Mouse (Mus musculus): ENCODE data around the gene Paf1. TPM values are rescaled to one million over a fixed set of nuclear protein-coding genes. Genes with fewer than 3 reads are reported as not detected.

The Paf1 gene
- polyA plus RNA-seq, 1 experiment from 2014 or later: 60.2 TPM

- H3K27ac ChIP-seq: peak overlapping the region; percentile 72
- 5% methylated on average over 22 of the region's 22 CpGs for WGBS
- H3K9ac ChIP-seq (ENCODE audit: low read depth, low read length): peak overlapping the region; percentile 90
- no peaks in the 10 kb centered on the region for H3K9me3 ChIP-seq (replicated peaks; ENCODE audit: low read length)
- ATAC-seq (replicated peaks; ENCODE audit: low FRiP score, low read depth) (no peak), DNase-seq (ENCODE audit: low spot score) (no peak)
- peak overlapping the region; percentile 82 for H3K4me3 ChIP-seq (replicated peaks; ENCODE audit: low read depth, low read length)
- TF ChIP-seq CTCF (IDR thresholded peaks at IDR 0.05; ENCODE audit: low read depth): no peak
- H3K4me1 ChIP-seq (replicated peaks; ENCODE audit: insufficient read depth, low read length): 0 out of 2 replicates have a peak, but pooled peaks cover 6% of the 10 kb centered on the region
- peak overlapping the region; percentile 95 for H3K4me2 ChIP-seq (ENCODE audit: low read length)
- H3K36me3 ChIP-seq (ENCODE audit: insufficient read depth, low read length): peaks cover 29% of the 10 kb centered on the region; the same call in 1 of the 2 replicates
- no peaks in the 10 kb centered on the region for H3K27me3 ChIP-seq (ENCODE audit: insufficient read depth, low read length)
Measured at GRCm38 (mm10) chr7:28393272-28393951, 661 bp downstream of the Paf1 start.

- ATAC-seq (replicated peaks; ENCODE audit: low FRiP score, low read depth) (no peak), DNase-seq (ENCODE audit: low spot score) (no peak)
- Histone ChIP-seq H3K4me2 (ENCODE audit: low read length) (no peak overlapping the region), H3K4me3 (replicated peaks; ENCODE audit: low read depth, low read length) (no peak overlapping the region), H3K36me3 (ENCODE audit: insufficient read depth, low read length) (peaks cover 36% of the 10 kb centered on the region), H3K9ac (ENCODE audit: low read depth, low read length) (no peak overlapping the region), H3K27me3 (ENCODE audit: insufficient read depth, low read length) (no peaks in the 10 kb centered on the region), H3K9me3 (replicated peaks; ENCODE audit: low read length) (no peaks in the 10 kb centered on the region), H3K27ac (no peak overlapping the region), H3K4me1 (replicated peaks; ENCODE audit: insufficient read depth, low read length) (0 out of 2 replicates have a peak, but pooled peaks cover 6% of the 10 kb centered on the region)
- TF ChIP-seq CTCF (IDR thresholded peaks at IDR 0.05; ENCODE audit: low read depth): no peak
- WGBS: 98% methylated on average over 4 of the region's 4 CpGs
Measured at GRCm38 (mm10) chr7:28395425-28395824, 2.7 kb downstream of the Paf1 start.

GRCm38 (mm10) chr7:28398000-28398399 lies 5.2 kb downstream of the Paf1 start:
- ATAC-seq (replicated peaks; ENCODE audit: low FRiP score, low read depth) (no peak), DNase-seq (ENCODE audit: low spot score) (peak; percentile 71)
- peak; percentile 60 for TF ChIP-seq CTCF (IDR thresholded peaks at IDR 0.05; ENCODE audit: low read depth)
- Histone ChIP-seq H3K4me2 (ENCODE audit: low read length) (no peak overlapping the region), H3K9ac (ENCODE audit: low read depth, low read length) (no peak overlapping the region), H3K4me3 (replicated peaks; ENCODE audit: low read depth, low read length) (no peak overlapping the region), H3K9me3 (replicated peaks; ENCODE audit: low read length) (no peaks in the 10 kb centered on the region), H3K36me3 (ENCODE audit: insufficient read depth, low read length) (peaks cover 59% of the 10 kb centered on the region), H3K4me1 (replicated peaks; ENCODE audit: insufficient read depth, low read length) (no peaks in the 10 kb centered on the region), H3K27me3 (ENCODE audit: insufficient read depth, low read length) (no peaks in the 10 kb centered on the region), H3K27ac (no peak overlapping the region)
- WGBS: 62% methylated on average over 3 of the region's 3 CpGs

GRCm38 (mm10) chr7:28398696-28399340 lies 6.1 kb downstream of the Paf1 start:
- Histone ChIP-seq H3K9ac (ENCODE audit: low read depth, low read length) (no peak overlapping the region), H3K27ac (no peak overlapping the region), H3K4me3 (replicated peaks; ENCODE audit: low read depth, low read length) (no peak overlapping the region), H3K36me3 (ENCODE audit: insufficient read depth, low read length) (peaks cover 67% of the 10 kb centered on the region), H3K27me3 (ENCODE audit: insufficient read depth, low read length) (no peaks in the 10 kb centered on the region), H3K9me3 (replicated peaks; ENCODE audit: low read length) (no peaks in the 10 kb centered on the region), H3K4me2 (ENCODE audit: low read length) (no peak overlapping the region), H3K4me1 (replicated peaks; ENCODE audit: insufficient read depth, low read length) (no peaks in the 10 kb centered on the region)
- DNase-seq (ENCODE audit: low spot score) (no peak), ATAC-seq (replicated peaks; ENCODE audit: low FRiP score, low read depth) (no peak)
- WGBS: 88% methylated on average over 10 of the region's 10 CpGs
- no peak for TF ChIP-seq CTCF (IDR thresholded peaks at IDR 0.05; ENCODE audit: low read depth)

- Histone ChIP-seq H3K4me1 (replicated peaks; ENCODE audit: insufficient read depth, low read length) (no peaks in the 10 kb centered on the region), H3K27ac (no peak overlapping the region), H3K4me2 (ENCODE audit: low read length) (no peak overlapping the region), H3K36me3 (ENCODE audit: insufficient read depth, low read length) (peaks cover 76% of the 10 kb centered on the region), H3K9ac (ENCODE audit: low read depth, low read length) (no peak overlapping the region), H3K27me3 (ENCODE audit: insufficient read depth, low read length) (no peaks in the 10 kb centered on the region), H3K9me3 (replicated peaks; ENCODE audit: low read length) (no peaks in the 10 kb centered on the region), H3K4me3 (replicated peaks; ENCODE audit: low read depth, low read length) (no peak overlapping the region)
- WGBS: 100% methylated on average over 1 of the region's 1 CpGs
- DNase-seq (ENCODE audit: low spot score) (no peak), ATAC-seq (replicated peaks; ENCODE audit: low FRiP score, low read depth) (no peak)
- no peak for TF ChIP-seq CTCF (IDR thresholded peaks at IDR 0.05; ENCODE audit: low read depth)
Measured at GRCm38 (mm10) chr7:28401030-28401429, 8.3 kb downstream of the Paf1 start.

- H3K9ac ChIP-seq (ENCODE audit: low read depth, low read length): no peak overlapping the region
- H3K27ac ChIP-seq: no peak overlapping the region
- WGBS: 83% methylated on average over 3 of the region's 3 CpGs
- H3K9me3 ChIP-seq (replicated peaks; ENCODE audit: low read length): no peaks in the 10 kb centered on the region
- ATAC-seq (replicated peaks; ENCODE audit: low FRiP score, low read depth): no peak
- H3K36me3 ChIP-seq (ENCODE audit: insufficient read depth, low read length): peaks cover 75% of the 10 kb centered on the region
- no peak overlapping the region for H3K4me2 ChIP-seq (ENCODE audit: low read length)
- H3K27me3 ChIP-seq (ENCODE audit: insufficient read depth, low read length): no peaks in the 10 kb centered on the region
- H3K4me3 ChIP-seq (replicated peaks; ENCODE audit: low read depth, low read length): no peak overlapping the region
- no peak for DNase-seq (ENCODE audit: low spot score)
- no peaks in the 10 kb centered on the region for H3K4me1 ChIP-seq (replicated peaks; ENCODE audit: insufficient read depth, low read length)
- no peak for TF ChIP-seq CTCF (IDR thresholded peaks at IDR 0.05; ENCODE audit: low read depth)
Measured at GRCm38 (mm10) chr7:28401942-28402341, 9.2 kb downstream of the Paf1 start.
